Mouse (Mus musculus) heart, adult 18-20 months (tissue): ENCODE results near the gene Fzd7. TPM values are rescaled to one million over a fixed set of nuclear protein-coding genes. Genes with fewer than 3 reads are reported as not detected.

ENCODE experiments used
- DNase-seq, 2 experiments: peaks; one replicate each; pipeline ENCODE4 v3.0.0; 2021 to 2022; ENCODE audit warnings: mixed read lengths in 1 of 2
- total RNA-seq, 2 experiments: library from RNA; stranded (reverse); gene quantifications; 2 replicates each; pipeline ENCODE4 v1.2.3; 2021

Fzd7 gene
- total RNA-seq, 2 experiments from 2014 or later, result 5.3 to 6.2 TPM

DNA sequence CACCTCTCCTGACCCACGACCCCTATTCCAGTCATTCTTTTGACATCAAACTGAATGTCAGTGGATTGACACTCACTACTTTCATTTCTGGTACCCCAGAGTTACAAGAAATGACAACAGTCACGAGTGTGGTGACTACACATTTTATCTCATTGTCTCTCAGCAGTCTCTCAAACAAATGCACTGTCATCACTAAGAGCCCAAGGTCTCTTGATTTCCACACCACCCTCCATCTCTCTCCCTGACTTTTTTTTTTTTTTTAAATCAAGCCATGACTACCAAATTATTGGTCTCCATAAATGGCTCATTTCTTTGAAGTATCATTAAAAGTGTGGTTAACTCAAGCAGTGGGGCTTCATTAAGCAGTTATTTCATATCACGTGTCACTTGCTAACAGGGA lies 17.1 kb downstream of the Fzd7 start:
- no peak for DNase-seq

DNA sequence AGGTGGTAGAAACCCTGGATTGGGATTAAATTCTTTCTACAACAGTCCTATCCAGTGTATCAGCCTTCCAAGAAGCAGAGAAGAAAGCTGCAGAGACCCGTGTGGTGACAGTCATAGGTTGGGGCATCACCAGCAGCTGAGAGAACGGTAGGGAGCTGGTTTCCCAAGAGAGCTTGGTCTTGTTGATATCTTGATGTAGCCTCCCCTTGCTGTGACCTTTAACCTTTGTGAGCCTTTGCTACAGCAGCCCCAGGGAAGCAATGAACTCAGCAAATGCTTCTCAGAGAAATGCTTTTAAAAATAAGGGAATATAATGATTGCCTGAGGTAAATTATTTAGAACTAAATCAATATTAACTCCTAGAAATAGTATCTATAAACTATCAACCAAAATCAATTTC lies 20.1 kb downstream of the Fzd7 start:
- DNase-seq, result no peak

- no peak for DNase-seq
Measured at GRCm38 (mm10) chr1:59503659-59504301, 21.6 kb downstream of the Fzd7 start.

DNA sequence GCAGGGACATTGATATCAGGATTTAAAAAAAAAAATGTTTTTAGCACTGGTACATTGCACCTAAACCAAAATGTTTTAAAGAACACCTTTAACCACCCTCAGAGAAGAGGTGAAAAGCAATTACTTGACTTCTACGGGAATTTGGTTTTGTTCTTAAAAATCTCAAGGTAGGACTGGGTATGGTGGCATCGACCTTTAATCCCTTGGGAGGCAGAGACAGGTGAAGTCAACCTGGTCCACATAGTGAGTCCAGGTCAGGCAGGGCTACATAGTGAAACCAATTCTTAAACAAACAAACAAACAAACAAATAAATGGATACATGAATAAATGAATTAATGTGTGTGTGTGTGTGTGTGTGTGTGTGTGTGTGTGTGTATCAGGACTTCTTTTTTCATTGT lies 22.1 kb downstream of the Fzd7 start:
- no peak for DNase-seq

GRCm38 (mm10) chr1:59508463-59509139 lies 26.4 kb downstream of the Fzd7 start:
- peak; percentile 24 to 47 for DNase-seq

DNA sequence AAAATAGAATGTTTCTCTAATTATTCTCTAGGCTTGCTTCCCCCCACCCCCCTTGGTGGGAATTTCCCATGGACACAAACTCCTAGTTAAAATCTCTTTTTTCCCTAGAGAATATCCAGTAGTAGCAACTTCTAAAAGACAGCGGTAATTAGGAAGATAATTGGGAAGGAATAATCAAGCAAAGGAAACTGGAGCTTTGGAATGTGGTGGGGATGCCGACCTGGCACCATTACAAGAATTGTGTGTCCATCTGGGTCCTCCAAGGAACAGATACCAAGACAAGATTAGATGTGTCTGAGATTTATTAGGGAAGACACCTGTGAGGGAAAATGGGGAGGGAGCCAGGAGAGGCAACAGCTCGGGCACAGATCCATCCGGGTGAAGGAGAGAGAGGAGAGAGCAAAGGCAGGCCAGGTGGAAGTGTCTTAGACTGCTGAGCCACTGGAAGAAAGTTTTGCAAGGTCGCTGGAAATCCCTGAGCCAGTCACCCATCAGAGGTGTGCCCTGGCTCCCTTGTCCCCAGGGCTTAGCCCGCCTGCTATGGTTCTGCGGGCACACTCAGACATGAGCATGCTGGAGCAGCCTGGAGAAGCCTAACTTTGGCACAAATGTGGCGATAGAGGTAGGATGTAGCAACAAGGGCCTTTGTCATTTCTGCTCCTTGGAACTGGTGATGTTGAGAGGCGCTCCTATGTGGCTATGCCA lies 29.5 kb downstream of the Fzd7 start:
- no peak for DNase-seq

DNA sequence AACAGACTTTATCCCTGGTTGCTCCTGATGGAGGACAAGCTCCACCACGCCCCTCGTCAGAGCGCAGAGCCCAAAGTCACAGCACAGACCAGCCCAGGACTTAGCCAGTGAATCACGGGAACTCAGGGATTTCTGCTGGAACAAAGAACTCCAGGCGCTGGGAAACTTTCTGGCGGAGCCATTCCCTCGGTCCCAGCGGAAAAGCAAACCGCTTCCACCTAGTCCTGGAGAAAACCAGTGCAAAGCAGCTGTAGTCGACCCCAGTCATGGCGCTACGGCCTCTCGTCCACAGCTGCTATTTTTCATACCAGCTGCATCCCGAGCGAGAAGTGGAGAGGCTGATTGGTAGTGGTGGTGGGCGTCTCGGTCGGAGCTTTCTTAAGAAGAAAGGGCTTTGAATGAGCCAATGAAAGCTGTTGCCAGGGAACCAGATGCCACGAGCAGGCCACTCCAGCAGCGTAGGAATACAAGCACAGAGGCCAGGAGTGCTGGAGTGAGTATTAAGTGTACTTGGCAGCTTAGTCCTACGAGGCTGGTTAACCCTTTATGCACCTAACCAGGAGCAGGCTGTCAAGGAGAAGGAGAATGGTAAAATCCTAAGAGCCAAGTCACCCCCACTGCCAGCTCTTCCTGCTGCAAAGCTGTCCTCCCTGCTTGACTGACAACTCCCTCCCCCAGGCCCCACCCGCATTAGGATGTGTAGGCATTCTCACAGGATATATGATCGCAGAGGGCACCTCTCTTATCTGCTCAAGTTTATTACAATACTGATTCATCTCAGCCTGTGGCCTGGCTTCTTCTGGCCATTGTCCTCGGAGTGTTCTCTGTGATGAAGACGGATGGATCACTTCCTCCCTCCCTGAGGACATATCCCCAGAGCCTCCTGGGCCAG lies 34.0 kb downstream of the Fzd7 start, which contains the start of gene Gm973:
Gene Gm973 (plus strand): TSS at position 239 of the 892 bp plus-strand sequence.
- DNase-seq, result peak; percentile 55 to 68

GRCm38 (mm10) chr1:59520226-59520837 lies 38.1 kb downstream of the Fzd7 start:
- DNase-seq, result no peak

- no peak for DNase-seq
Measured at GRCm38 (mm10) chr1:59522456-59522855, 40.2 kb downstream of the Fzd7 start.

- DNase-seq, result no peak
Measured at GRCm38 (mm10) chr1:59523378-59523958, 41.2 kb downstream of the Fzd7 start.

DNA sequence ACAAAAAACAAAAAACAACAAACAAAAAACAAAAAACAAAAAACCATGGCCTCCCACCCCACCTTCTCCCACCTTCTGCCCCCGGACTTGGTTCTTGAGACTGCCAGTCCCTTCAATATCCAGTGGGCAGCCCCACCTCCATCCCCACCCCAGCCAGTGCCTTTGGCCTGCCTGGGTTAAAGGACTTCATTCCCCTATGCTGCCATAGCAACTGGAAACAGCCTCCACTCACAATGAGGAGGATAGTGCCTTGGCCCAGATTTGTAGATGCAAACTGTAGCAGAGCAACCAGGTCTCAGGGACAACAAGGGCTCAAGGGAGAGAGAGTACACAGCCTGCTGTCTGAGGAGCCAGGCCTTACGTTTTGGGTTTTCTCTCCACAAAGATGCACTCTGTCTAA lies 41.8 kb downstream of the Fzd7 start:
- DNase-seq, result no peak

DNA sequence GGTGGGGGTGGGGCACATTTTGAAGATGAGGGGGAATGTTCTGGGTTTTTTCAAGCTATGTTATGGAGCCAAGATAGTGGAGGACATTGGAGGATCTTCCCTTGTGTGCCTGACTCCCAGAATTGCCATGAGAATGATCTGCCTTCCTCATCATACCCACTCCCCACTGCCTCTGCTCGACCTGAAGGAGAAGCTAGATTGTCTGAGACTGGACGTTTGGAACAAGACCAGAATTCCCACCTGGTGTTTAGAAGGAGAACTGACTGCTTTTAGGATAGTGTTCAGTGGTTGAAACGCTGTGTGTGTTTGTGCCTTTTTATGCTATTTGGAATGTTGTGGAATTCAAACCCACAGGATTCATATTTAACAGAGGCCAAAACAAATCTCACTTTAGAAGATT lies 42.5 kb downstream of the Fzd7 start:
- no peak for DNase-seq

- DNase-seq, result no peak
Measured at GRCm38 (mm10) chr1:59527219-59527618, 45.0 kb downstream of the Fzd7 start.

GRCm38 (mm10) chr1:59534976-59535810 lies 53.0 kb downstream of the Fzd7 start:
- no peak for DNase-seq

Other genes starting within 250 kb of the Fzd7 start
- gene Als2, start 245.2 kb upstream of the Fzd7 start, total RNA-seq, result 1 to 10 TPM; 9.4 to 9.9 TPM
- not detected for gene Cdk15, start 225.5 kb upstream of the Fzd7 start, total RNA-seq
- gene Gm973, start 33.8 kb downstream of the Fzd7 start, total RNA-seq, result under 1 TPM in 1 of 2 experiments, not detected in 1; 0.85 TPM
- gene Sumo1, start 188.4 kb downstream of the Fzd7 start, total RNA-seq, result 10 to 100 TPM; 57.6 to 67.6 TPM
- 10 to 100 TPM; 30.1 to 33.1 TPM for gene Nop58, start 202.5 kb downstream of the Fzd7 start, total RNA-seq